ENCODE assay signal across 11 mouse cellular contexts in genomic region chr9:73067086-73067485, GRCm38 (mm10). TPM values are rescaled to one million over a fixed set of nuclear protein-coding genes. Genes with fewer than 3 reads are reported as not detected.
DNase-seq lines count a peak whose midpoint lies in the region; ATAC-seq and TF ChIP-seq lines count a peak whose summit lies in the region.
"Had no signal": no experiment of that assay in that cellular context is flagged by ENCODE, and none has a peak within 500 bp of the region (broad histone marks: within the 10 kb centered on the region; RNA-seq: fewer than 3 reads in every experiment).

No protein-coding gene starts in this region.

- no peaks in the 10 kb centered on the region for H3K9me3 ChIP-seq in hindbrain, embryonic 12.5 days (replicated peaks)
- H3K9me3 ChIP-seq in liver, embryonic 13.5 days (replicated peaks), result no peaks in the 10 kb centered on the region
- H3K9me3 ChIP-seq in stomach, postnatal 0 days (ENCODE audit: control insufficient read depth, low read length), result no peaks in the 10 kb centered on the region

- H3K4me2 ChIP-seq in hindbrain, embryonic 12.5 days (replicated peaks), result peak overlapping the region; percentile 15; the same call in 1 of the 2 replicates
- H3K4me2 ChIP-seq in liver, embryonic 13.5 days, result peak overlapping the region; percentile 49
- H3K4me2 ChIP-seq in stomach, postnatal 0 days (replicated peaks; ENCODE audit: low read depth), result peak overlapping the region; percentile 42

- DNase-seq in retina, postnatal 1 day, result peak; percentile 17
- no peak for DNase-seq in retina, embryonic 14.5 days (ENCODE audit: low spot score)
- DNase-seq in liver, embryonic 13.5 days, result no peak
- DNase-seq in stomach, postnatal 0 days (ENCODE audit: low spot score), result peak; percentile 72
- no peak for DNase-seq in left cerebral cortex, adult 11 months (ENCODE audit: low spot score)
- DNase-seq in layer of hippocampus, adult 9-11 months, result no peak
- DNase-seq in ovary, postnatal 10 days (ENCODE audit: low spot score), result no peak
- DNase-seq: adrenal gland, postnatal 36 days; gastrocnemius, postnatal 36 days; right cerebral cortex, postnatal 25 days had no signal

- H3K36me3 ChIP-seq in hindbrain, embryonic 12.5 days, result no peaks in the 10 kb centered on the region
- H3K36me3 ChIP-seq in liver, embryonic 13.5 days, result no peaks in the 10 kb centered on the region
- H3K36me3 ChIP-seq in stomach, postnatal 0 days (ENCODE audit: control insufficient read depth, insufficient read depth, low read length), result no peaks in the 10 kb centered on the region

- TF ChIP-seq CTCF in stomach, postnatal 0 days (IDR thresholded peaks at IDR 0.05; ENCODE audit: low read depth), result no peak

- H3K27ac ChIP-seq in hindbrain, embryonic 12.5 days, result no peak overlapping the region
- no peak overlapping the region for H3K27ac ChIP-seq in liver, embryonic 13.5 days
- peak overlapping the region; percentile 87 for H3K27ac ChIP-seq in stomach, postnatal 0 days (replicated peaks)

- H3K27me3 ChIP-seq in hindbrain, embryonic 12.5 days, result no peaks in the 10 kb centered on the region
- H3K27me3 ChIP-seq in liver, embryonic 13.5 days, result no peaks in the 10 kb centered on the region
- no peaks in the 10 kb centered on the region for H3K27me3 ChIP-seq in stomach, postnatal 0 days (ENCODE audit: control insufficient read depth, insufficient read depth, low read length)

- no peak for TF ChIP-seq EP300 in stomach, postnatal 0 days (optimal IDR thresholded peaks at IDR 0.05)

- no peak overlapping the region for H3K9ac ChIP-seq in hindbrain, embryonic 12.5 days
- H3K9ac ChIP-seq in liver, embryonic 13.5 days, result no peak overlapping the region
- H3K9ac ChIP-seq in stomach, postnatal 0 days (ENCODE audit: low read length), result no peak overlapping the region

- ATAC-seq in hindbrain, embryonic 12.5 days (ENCODE audit: low FRiP score), result peak; percentile 52; the same call in 1 of the 2 replicates
- peak; percentile 63; the same call in 1 of the 2 replicates for ATAC-seq in liver, embryonic 13.5 days (ENCODE audit: low read depth)
- ATAC-seq in stomach, postnatal 0 days (ENCODE audit: low FRiP score, low TSS enrichment), result peak; percentile 67

- 35% methylated on average over 10 of the region's 10 CpGs for WGBS in hindbrain, embryonic 12.5 days
- WGBS in liver, embryonic 13.5 days (ENCODE audit: insufficient replicate concordance), result 30% methylated on average over 10 of the region's 10 CpGs
- 21% methylated on average over 10 of the region's 10 CpGs for WGBS in stomach, postnatal 0 days

- no peak overlapping the region for H3K4me3 ChIP-seq in hindbrain, embryonic 12.5 days
- H3K4me3 ChIP-seq in liver, embryonic 13.5 days (replicated peaks), result peak overlapping the region; percentile 14; the same call in 1 of the 2 replicates
- H3K4me3 ChIP-seq in stomach, postnatal 0 days (ENCODE audit: low read depth, low read length), result no peak overlapping the region

- peaks cover 23% of the 10 kb centered on the region for H3K4me1 ChIP-seq in hindbrain, embryonic 12.5 days
- peaks cover 32% of the 10 kb centered on the region for H3K4me1 ChIP-seq in liver, embryonic 13.5 days (replicated peaks)
- H3K4me1 ChIP-seq in stomach, postnatal 0 days (replicated peaks; ENCODE audit: control insufficient read depth, insufficient read depth), result peaks cover 7% of the 10 kb centered on the region; the same call in 1 of the 2 replicates

RNA-seq across cellular contexts. Expression of gene Rab27a, which starts 22.4 kb away (rescaled TPM):
- 2.9 and 4.3 TPM in 2 replicates for polyA plus RNA-seq in hindbrain, embryonic 12.5 days (2016; fragmentation: Nextera tagmentation; extraction: Ambion mirVana)
- polyA plus RNA-seq in liver, embryonic 13.5 days (2015; fragmentation: Nextera tagmentation; extraction: Ambion mirVana), result 4.5 and 4.9 TPM in 2 replicates
- 22.5 and 22.7 TPM in 2 replicates for polyA plus RNA-seq in stomach, postnatal 0 days (2015; fragmentation: Nextera tagmentation; extraction: Ambion mirVana)

RNA-seq across cellular contexts. Expression of gene Pigb, which starts 26.9 kb away (rescaled TPM):
- 14.0 and 15.1 TPM in 2 replicates for polyA plus RNA-seq in hindbrain, embryonic 12.5 days (2016; fragmentation: Nextera tagmentation; extraction: Ambion mirVana)
- 4.5 and 6.2 TPM in 2 replicates for polyA plus RNA-seq in liver, embryonic 13.5 days (2015; fragmentation: Nextera tagmentation; extraction: Ambion mirVana)
- polyA plus RNA-seq in stomach, postnatal 0 days (2015; fragmentation: Nextera tagmentation; extraction: Ambion mirVana), result 7.7 and 8.7 TPM in 2 replicates

RNA-seq across cellular contexts. Expression of gene Khdc3, which starts 34.5 kb away (rescaled TPM):
- polyA plus RNA-seq in hindbrain, embryonic 12.5 days (2016; fragmentation: Nextera tagmentation; extraction: Ambion mirVana), result 0.17 TPM in 1 of 2 replicates, not detected in the other
- polyA plus RNA-seq in liver, embryonic 13.5 days (2015; fragmentation: Nextera tagmentation; extraction: Ambion mirVana), result 0.09 TPM in 1 of 2 replicates, not detected in the other
- polyA plus RNA-seq in stomach, postnatal 0 days (2015; fragmentation: Nextera tagmentation; extraction: Ambion mirVana), result not detected in 2 replicates

RNA-seq across cellular contexts. Expression of gene Gm20509, which starts 35.2 kb away (rescaled TPM):
- 0.27 TPM in 1 of 2 replicates, not detected in the other for polyA plus RNA-seq in hindbrain, embryonic 12.5 days (2016; fragmentation: Nextera tagmentation; extraction: Ambion mirVana)
- polyA plus RNA-seq in liver, embryonic 13.5 days (2015; fragmentation: Nextera tagmentation; extraction: Ambion mirVana), result not detected in 2 replicates
- polyA plus RNA-seq in stomach, postnatal 0 days (2015; fragmentation: Nextera tagmentation; extraction: Ambion mirVana), result not detected in 2 replicates

RNA-seq across cellular contexts. Expression of gene Rsl24d1, which starts 46.1 kb away (rescaled TPM):
- polyA plus RNA-seq in hindbrain, embryonic 12.5 days (2016; fragmentation: Nextera tagmentation; extraction: Ambion mirVana), result 115 and 124 TPM in 2 replicates
- polyA plus RNA-seq in liver, embryonic 13.5 days (2015; fragmentation: Nextera tagmentation; extraction: Ambion mirVana), result 78.9 and 89.4 TPM in 2 replicates
- polyA plus RNA-seq in stomach, postnatal 0 days (2015; fragmentation: Nextera tagmentation; extraction: Ambion mirVana), result 55.6 and 56.3 TPM in 2 replicates

Comparison
In these comparisons a context has a peak if more than half of its experiments do, and no peak if none do; other contexts are left out.
1. DNase-seq: peak in retina, postnatal 1 day (single experiment) and stomach, postnatal 0 days (single experiment); none in retina, embryonic 14.5 days (single experiment), liver, embryonic 13.5 days (single experiment), left cerebral cortex, adult 11 months (single experiment), layer of hippocampus, adult 9-11 months (single experiment) and ovary, postnatal 10 days (single experiment).
2. Peak in every context shown above with its lines, with median percentiles within 50 percentile points of each other: ATAC-seq and H3K4me2 ChIP-seq.